Mouse (Mus musculus) myocyte (in vitro differentiated cells): Measurements from ENCODE around the gene Oaf.

ENCODE experiments used
- CEBPB ChIP-seq: IDR thresholded peaks from 2 replicates; pipeline ENCODE4 v1.6.1; 2011; ENCODE audit warnings: mild to moderate bottlenecking, moderate library complexity; ENCODE audit not compliant: poor library complexity, insufficient read depth, severe bottlenecking
- E2F4 ChIP-seq: IDR thresholded peaks from one replicate; pipeline ENCODE4 v1.6.1; 2011; ENCODE audit warnings: mild to moderate bottlenecking, control low read depth, moderate library complexity; ENCODE audit not compliant: insufficient read depth
- MAX ChIP-seq: IDR thresholded peaks from one replicate; pipeline ENCODE4 v1.6.1; 2011; ENCODE audit warnings: low read depth, mild to moderate bottlenecking, control low read depth
- MYOD1 ChIP-seq, 3 experiments: IDR thresholded peaks; one replicate each; pipeline ENCODE4 v1.6.1; 2011; ENCODE audit warnings: control low read depth in 2 of 3, low read depth in 2 of 3, mild to moderate bottlenecking in 2 of 3, moderate library complexity in 1 of 3; ENCODE audit not compliant: insufficient read length in 2 of 3, control insufficient read depth in 1 of 3
- MYOG ChIP-seq, 3 experiments: IDR thresholded peaks; one replicate each; pipeline ENCODE4 v1.6.1; 2011; ENCODE audit warnings: control low read depth in 2 of 3, low read depth in 2 of 3, mild to moderate bottlenecking in 2 of 3; ENCODE audit not compliant: insufficient read length in 2 of 3, control insufficient read depth in 1 of 3, insufficient read depth in 1 of 3
- POLR2A ChIP-seq: IDR thresholded peaks from one replicate; pipeline ENCODE4 v1.6.1; 2011; ENCODE audit warnings: low read depth, mild to moderate bottlenecking, control low read depth, moderate library complexity; ENCODE audit not compliant: insufficient read length
- POLR2AphosphoS2 ChIP-seq: IDR thresholded peaks from one replicate; pipeline ENCODE4 v1.6.1; 2011; ENCODE audit warnings: low read depth, control low read depth; ENCODE audit not compliant: insufficient read length
- SRF ChIP-seq: IDR thresholded peaks from one replicate; pipeline ENCODE4 v1.6.1; 2011; ENCODE audit warnings: low read depth; ENCODE audit not compliant: control insufficient read depth, insufficient read length
- TCF12 ChIP-seq: IDR thresholded peaks from one replicate; pipeline ENCODE4 v1.6.1; 2011; ENCODE audit warnings: mild to moderate bottlenecking, control low read depth; ENCODE audit not compliant: poor library complexity, insufficient read depth, severe bottlenecking
- TCF3 ChIP-seq: IDR thresholded peaks from one replicate; pipeline ENCODE4 v1.6.1; 2011; ENCODE audit warnings: low read depth, control low read depth; ENCODE audit not compliant: insufficient read length
- USF1 ChIP-seq: IDR thresholded peaks from one replicate; pipeline ENCODE4 v1.6.1; 2011; ENCODE audit warnings: low read depth, mild to moderate bottlenecking, control low read depth, moderate library complexity

DNA sequence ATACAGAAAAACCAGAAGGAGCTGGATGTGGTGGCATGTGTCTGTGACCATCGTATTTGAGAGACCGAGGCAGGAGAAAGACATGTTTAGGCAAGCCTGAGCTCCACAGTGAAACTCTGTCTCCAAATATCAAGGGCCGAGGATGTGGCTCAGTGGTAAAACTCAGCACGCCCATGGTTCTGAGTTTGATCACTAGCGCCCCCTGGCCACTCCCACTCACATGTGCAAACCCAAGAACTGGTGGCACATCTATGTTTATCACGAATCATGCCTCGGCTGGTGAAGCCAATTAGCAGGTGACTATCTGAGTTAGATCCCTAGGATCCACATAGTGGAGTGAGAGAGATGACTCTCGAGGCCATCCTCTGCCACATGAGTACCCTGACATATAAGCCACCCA, 27.6 kb upstream of the Oaf start:
- TF ChIP-seq SRF (no peak), CEBPB (no peak), POLR2AphosphoS2 (no peak), POLR2A (no peak), TCF12 (no peak), MYOD1 (IDR thresholded peaks at IDR 0.05; ENCODE audit: control insufficient read depth in 1 of 3, insufficient read length in 2 of 3, low read depth in 2 of 3) (no peak), MAX (no peak), TCF3 (no peak), USF1 (no peak), E2F4 (no peak), MYOG (IDR thresholded peaks at IDR 0.05; ENCODE audit: control insufficient read depth in 1 of 3, insufficient read depth in 1 of 3, insufficient read length in 2 of 3, low read depth in 2 of 3) (no peak)
